Mouse (Mus musculus) cerebellum, adult 8-10 months (tissue): ENCODE data around the gene Arhgef33.
"Not testable (repeated sequence)": the region's sequence is repeated elsewhere in the genome, so short reads cannot be mapped to it uniquely, and the experiment has no call there.

ENCODE experiments used
- DNase-seq: peaks from one replicate; pipeline ENCODE4 v3.0.0; 2022

Arhgef33 gene

DNA sequence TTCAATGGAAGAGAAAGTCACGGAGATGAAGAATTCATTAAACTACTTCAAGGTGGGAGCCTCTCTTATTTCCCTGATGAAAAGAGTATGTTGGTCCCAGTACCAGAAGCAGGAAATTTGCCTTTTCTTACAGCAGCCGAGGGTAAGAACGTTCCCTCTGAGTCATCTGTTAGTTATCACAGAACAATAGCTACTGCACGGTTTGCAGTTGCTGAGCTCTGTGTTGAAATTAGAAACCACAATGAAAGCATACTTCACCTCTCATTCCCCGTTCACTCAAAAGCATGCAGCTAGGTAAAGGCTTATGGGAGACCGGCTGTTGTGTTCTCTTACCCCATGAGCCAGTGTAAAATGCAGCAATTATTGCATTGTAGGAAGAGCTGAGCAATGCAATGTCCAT is 40.0 kb downstream of the Arhgef33 start:
- no peak for DNase-seq

GRCm38 (mm10) chr17:80360245-80360644 is 53.0 kb downstream of the Arhgef33 start:
- DNase-seq, result no peak

DNA sequence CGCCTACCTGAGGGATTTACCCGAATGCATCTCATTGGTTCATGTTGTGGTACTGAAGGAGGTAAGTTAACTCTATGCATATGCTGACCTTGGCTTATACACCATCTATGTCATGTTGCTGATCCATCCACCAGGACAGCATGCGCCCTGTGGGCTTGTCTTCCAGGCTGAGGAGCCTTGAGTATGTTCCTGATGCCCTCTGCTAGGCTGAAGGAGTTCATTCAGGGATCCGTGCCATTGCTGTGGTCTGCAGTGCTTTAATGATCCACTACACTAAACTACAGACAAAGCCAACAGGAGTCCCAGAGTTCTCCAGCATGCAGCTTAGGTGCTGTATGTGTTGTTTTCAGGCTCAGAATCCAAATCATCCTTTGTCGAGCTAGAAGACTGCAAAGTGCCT is 60.1 kb downstream of the Arhgef33 start:
- no peak for DNase-seq

DNA sequence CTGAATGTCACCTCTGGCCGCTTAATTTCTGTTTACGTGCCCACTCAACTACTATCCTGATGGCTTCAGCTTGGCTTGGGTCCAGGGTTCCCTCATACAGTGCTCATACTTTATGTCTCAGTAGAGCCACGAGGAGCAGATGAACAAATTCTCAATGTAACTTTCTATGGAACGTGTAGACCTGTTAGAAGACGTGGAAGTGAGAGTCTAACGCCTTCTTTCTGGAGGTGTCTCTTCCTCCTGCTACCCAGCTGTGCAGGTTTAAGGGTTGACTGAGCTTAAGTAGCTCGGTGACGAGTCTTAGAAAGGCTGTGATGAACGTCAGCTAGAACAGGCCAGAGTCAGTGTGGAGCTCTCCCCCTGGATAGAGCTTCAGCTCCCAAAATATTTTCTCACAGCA is 61.4 kb downstream of the Arhgef33 start:
- DNase-seq, result no peak

- peak; percentile 76 for DNase-seq
These were observed 66.0 kb downstream of the Arhgef33 start, which contains the start of gene Gm10190 for GRCm38 (mm10) chr17:80372989-80373725. Gene Gm10190, minus strand, starts transcription at chr17:80373541.

DNA sequence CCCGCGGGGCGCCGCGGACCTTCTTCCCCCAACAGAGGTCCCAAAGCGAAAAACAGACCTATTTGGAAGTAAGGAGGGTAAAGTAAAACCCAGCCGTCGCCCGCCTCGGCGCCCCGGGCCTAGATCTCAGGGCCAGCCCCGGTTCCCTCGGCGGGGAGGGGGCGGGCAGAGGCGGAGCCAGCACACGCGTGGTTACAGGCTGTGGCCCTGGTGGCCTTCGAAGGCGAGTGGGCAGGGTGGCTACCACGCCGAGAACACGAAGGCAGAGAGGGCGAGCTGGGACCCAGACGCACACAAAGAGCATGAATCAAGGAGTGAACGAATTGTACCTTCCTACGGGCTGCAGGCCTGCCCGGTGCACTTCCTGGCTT is 66.5 kb downstream of the Arhgef33 start:
- no peak for DNase-seq

DNA sequence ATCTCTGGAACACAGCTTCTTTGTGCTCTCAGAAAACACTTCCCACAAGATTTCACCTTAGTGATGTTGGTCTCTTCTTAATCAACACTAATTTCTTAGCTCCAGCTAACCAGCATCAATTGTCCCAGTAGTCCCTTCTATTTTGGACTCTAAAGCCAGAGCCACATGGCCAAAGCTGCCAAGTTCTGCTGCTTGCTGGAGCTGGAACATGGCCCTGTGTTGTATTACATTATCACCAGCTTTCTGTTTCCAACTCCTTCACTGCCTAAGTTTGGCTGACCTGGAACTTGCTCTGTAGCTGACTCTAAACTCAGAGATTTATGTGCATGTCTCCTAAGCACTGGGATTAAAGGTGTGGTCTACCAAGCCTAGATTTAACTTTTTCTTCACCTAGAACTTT is 71.2 kb downstream of the Arhgef33 start:
- DNase-seq, result not testable (repeated sequence)

DNA sequence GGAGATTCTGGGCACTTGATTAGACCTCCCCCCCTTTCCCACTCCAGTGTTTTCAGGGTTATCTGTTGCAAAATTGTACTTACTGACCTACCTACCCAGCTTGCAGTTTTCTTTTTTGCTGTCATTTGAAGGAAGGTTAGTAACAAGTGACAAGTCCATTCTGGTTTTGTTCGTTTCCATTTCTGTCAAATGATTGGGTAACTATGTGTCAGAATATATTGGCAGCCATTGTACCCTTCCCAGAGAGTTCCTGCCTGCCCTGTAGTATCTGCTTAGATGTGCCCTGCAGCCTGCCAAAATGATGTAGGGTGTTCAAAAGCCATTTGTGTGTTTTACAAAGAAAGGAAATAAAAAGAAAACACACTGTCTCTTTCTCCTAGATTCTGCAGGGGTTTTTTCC is 78.5 kb downstream of the Arhgef33 start:
- no peak for DNase-seq

- no peak for DNase-seq
These were observed 82.8 kb downstream of the Arhgef33 start for GRCm38 (mm10) chr17:80390024-80390423.

DNA sequence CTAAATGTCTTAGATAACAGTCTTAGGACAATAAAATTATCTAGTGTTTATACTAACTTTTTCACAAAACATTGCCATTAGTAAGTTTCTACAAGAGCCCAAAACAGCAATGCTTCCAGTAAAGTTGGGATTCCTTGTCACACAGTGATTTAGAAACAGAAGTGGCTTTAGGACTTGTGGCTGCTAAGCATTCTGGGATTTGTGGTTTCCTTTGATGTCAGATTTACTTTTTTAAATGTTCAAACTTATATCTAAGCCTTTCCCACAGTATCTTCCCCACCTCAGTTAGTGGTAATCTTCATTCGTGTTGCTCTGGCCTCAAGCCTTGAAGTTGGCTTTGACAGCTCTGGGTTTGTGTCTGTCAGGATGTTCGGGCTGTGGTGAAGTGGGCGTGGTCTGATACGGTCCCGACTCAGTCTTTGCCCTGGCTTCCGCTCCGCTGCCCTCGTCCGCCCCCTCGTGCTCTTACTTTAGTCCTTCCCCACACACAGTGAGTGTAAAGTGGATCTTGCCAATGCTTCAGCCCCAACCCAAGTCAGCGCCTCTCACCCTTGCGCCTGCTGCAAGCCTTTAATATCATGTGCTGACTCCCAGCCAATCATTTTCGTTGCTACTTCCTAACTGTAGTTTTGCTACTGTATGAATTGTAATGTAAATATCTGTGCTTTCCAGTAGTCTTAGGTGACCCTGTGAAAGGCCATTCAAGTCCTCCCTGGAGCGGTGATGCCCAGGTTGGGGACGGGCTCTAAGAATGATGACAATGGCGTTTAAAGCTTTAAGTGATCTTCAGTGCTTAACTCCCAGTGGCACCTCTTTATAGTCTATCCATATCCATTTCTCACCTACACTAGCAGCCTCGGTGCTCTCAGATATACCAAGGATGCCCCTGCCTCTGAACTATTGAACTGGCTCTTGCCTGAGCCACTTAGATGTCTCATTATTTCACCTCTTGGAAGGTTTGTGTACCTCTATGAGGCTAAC is 84.5 kb downstream of the Arhgef33 start:
- DNase-seq, result no peak

DNA sequence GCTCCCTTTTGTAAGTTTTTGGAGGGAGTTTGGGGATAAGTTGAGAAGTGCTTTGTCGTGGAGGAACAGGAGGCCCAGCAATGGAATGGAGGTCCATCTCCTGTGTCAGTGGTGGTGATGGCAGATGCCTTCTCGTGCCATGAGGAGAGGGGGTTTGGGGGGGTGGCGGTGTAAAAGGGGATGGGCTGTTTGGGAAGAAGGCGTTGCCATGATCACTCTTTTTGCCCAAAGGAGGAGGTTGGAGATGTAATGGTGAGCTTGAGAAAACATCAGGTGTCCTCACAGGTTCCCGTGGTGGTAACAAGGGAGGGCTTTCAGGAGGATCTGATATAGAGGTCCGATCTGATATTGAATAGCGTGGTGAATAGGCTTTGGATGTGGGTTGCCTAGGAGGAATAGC is 91.0 kb downstream of the Arhgef33 start:
- no peak for DNase-seq

DNA sequence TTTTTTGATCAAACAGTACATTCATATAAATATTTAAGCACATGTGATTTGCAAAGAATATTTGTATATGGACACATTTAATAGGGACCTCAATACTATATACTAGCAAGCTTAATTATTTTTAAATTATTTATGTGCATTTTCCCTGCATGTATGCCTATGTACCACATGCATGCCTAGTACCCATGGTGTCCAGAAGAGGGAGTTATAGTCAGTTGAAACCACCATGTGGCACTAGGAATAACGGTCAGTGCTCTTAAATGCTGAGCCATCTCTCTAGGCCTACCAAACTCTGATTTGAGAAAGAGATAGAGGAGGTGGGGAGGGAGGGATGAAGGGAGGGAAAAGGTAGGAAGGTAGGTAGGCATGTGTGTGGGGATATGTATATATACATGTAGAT is 104.0 kb downstream of the Arhgef33 start:
- no peak for DNase-seq

- DNase-seq, result no peak
These were observed 111.5 kb downstream of the Arhgef33 start for GRCm38 (mm10) chr17:80418572-80419210.

- DNase-seq, result no peak
These were observed 113.8 kb downstream of the Arhgef33 start for GRCm38 (mm10) chr17:80420998-80421397.

GRCm38 (mm10) chr17:80426171-80426570 is 119.0 kb downstream of the Arhgef33 start:
- no peak for DNase-seq

- no peak for DNase-seq
These were observed 119.7 kb downstream of the Arhgef33 start for GRCm38 (mm10) chr17:80426901-80427300.

GRCm38 (mm10) chr17:80427966-80428365 is 120.8 kb downstream of the Arhgef33 start:
- no peak for DNase-seq

GRCm38 (mm10) chr17:80431997-80432396 is 124.8 kb downstream of the Arhgef33 start:
- DNase-seq, result no peak

DNA sequence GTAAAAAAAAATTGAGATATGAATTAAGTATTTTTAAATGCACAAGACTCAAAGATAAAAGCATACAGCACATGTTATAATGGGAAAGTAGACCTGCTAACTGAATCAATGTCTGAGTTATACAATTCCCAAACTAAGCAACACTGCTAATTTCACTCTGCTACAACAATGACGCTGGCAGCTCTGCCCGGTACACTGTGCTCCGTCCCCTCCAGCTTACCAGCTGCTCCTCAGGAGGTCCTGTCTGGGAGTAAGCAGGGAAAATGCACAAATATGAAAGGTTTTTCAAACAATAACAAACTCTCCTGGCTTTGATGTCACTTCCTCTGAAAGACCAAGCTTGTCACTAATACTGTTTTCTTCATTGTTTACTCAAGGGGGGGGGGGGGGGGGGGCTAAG is 127.2 kb downstream of the Arhgef33 start:
- DNase-seq, result no peak

GRCm38 (mm10) chr17:80435680-80436079 is 128.5 kb downstream of the Arhgef33 start:
- no peak for DNase-seq

GRCm38 (mm10) chr17:80445433-80445832 is 138.2 kb downstream of the Arhgef33 start:
- DNase-seq, result no peak

GRCm38 (mm10) chr17:80446470-80446869 is 139.3 kb downstream of the Arhgef33 start:
- no peak for DNase-seq
